Mouse (Mus musculus): ENCODE data around the gene Cacna1d. TPM values are rescaled to one million over a fixed set of nuclear protein-coding genes. Genes with fewer than 3 reads are reported as not detected.

Gene Cacna1d
- total RNA-seq, 2 experiments from 2014 or later: 52.3 to 56.0 TPM

DNA sequence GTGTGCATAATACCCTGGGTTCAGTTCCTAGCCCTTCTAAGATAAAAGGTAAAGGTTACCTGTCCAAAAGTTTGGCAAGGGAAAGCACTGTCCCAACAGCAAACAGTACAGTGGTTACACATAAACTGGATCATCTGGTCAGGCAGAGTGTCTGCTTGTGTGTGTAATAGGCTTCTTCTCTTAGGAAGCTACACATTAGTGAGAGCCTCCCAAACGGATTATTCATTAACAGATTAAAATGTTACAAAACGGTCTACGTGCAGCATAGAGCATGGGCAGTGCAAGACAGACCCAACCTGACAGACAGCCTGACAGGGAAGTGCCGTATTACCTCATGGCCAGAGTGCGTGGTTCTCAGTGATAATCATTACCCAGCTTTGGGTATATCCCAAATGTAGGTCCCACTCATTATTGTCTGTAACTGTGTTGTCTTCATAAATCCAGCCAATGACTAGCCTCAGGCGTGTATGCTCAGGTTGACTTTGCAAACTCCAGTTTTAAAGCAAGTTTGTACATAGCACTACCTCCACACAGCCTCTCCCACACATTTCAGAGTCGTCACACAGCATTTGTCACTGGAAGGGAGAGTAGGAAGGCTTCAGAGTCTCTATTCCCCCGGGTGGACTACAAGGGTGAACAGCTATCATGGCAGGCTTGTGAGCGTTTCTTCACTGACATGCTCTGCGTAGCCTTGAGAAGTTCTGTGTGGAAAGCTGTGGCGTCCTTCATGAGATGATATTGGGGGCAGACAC is 495.1 kb downstream of the Cacna1d start:
- intact Hi-C loops (cut with DNase I): loop anchor here (10.0 kb wide), 1 partner anchor 519 kb away; no protein-coding TSS in a partner anchor
- no peak for TF ChIP-seq CTCF (IDR thresholded peaks at IDR 0.05)
- no peak for DNase-seq (ENCODE audit: extremely low spot score in 1 of 2, low spot score in 2 of 2)
- Histone ChIP-seq H3K27ac (no peak overlapping the region), H3K4me3 (no peak overlapping the region)

DNA sequence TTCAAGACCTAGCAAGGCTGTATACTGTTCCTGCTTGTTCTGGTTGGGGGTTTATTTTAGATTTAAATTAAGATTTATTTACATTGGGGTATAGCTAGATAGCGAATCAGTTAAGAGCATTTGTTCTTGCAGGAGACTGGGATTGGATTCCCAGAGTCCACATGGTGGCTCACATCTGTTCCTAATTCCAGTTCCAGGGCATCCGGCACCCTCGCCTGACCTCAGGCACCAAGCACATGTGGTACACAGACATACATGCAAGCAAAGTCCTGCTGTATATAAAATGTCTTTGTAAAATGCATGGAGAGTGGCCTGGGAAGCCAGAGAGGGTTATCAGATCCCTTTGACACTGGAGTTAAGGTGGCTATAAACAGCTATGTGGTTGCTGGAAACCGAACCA is 496.3 kb downstream of the Cacna1d start:
- no peak for DNase-seq (ENCODE audit: extremely low spot score in 1 of 2, low spot score in 2 of 2)
- Histone ChIP-seq H3K27ac (no peak overlapping the region), H3K4me3 (no peak overlapping the region)
- intact Hi-C loops (cut with DNase I): loop anchor here (10.0 kb wide), 1 partner anchor 520 kb away; no protein-coding TSS in a partner anchor
- no peak for TF ChIP-seq CTCF (IDR thresholded peaks at IDR 0.05)

Other genes with a start within 250 kb of the Cacna1d start
- 10 to 100 TPM; 21.4 to 24.3 TPM for gene Dcp1a, start 11.9 kb downstream of the Cacna1d start, total RNA-seq (2021)
- 100 to 1,000 TPM; 160 to 180 TPM for gene Tkt, start 56.9 kb upstream of the Cacna1d start, total RNA-seq (2021)
- gene Prkcd, start 134.8 kb upstream of the Cacna1d start, total RNA-seq (2021): 10 to 100 TPM; 10.5 to 16.1 TPM
- 10 to 100 TPM; 11.3 to 12.3 TPM for gene Rft1, start 162.9 kb upstream of the Cacna1d start, total RNA-seq (2021)
- 10 to 100 TPM; 38.4 to 38.8 TPM for gene Sfmbt1, start 223.4 kb upstream of the Cacna1d start, total RNA-seq (2021)